Mouse (Mus musculus) brain, embryonic 14.5 days (tissue): ENCODE results near the gene 9130023H24Rik.
A peak's percentile ranks its signal among the peaks of the same experiment; 100 is the strongest.

Experiments used
- CTCF ChIP-seq: fragments of 200-500 bp; IDR thresholded peaks from 2 replicates; pipeline ENCODE4 v1.5.1; 2012; ENCODE audit warnings: inconsistent platforms, mild to moderate bottlenecking, moderate library complexity, borderline replicate concordance; ENCODE audit not compliant: insufficient read depth, insufficient read length; ENCODE audit errors: extremely low read depth
- POLR2A ChIP-seq: fragments of 200-500 bp; IDR thresholded peaks from 2 replicates; pipeline ENCODE4 v1.6.1; 2012; ENCODE audit warnings: mild to moderate bottlenecking, inconsistent platforms, borderline replicate concordance; ENCODE audit not compliant: poor library complexity, insufficient read depth, insufficient read length, severe bottlenecking; ENCODE audit errors: extremely low read depth

DNA sequence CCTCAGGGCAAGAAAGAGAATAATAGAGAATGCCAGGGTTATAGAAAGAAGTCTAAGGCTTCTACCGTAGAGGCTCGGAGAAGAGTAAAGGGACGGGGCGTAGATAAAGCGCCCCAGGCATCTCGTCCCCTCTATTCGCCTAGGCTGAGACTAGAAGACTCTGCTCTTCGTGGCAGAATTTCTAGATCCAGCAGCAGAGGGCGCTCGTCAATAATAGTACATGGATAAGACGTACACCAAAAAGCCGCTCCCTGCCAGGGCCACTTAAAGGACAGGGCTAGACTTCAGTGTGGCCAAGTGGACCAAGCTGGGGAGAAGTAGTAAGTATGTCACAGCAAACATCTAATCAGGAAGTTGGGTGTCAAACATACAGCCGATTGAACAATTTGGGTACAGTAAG, 9.6 kb upstream of the 9130023H24Rik start:
- TF ChIP-seq CTCF (peak; percentile 71; the same call in 1 of the 2 replicates), POLR2A (no peak)
